Mouse (Mus musculus) testis, postnatal 10 days (tissue): Measurements from ENCODE around the gene Dnaja2.

Experiments used
- DNase-seq: peaks from one replicate; pipeline ENCODE4 v3.0.0; 2021; ENCODE audit warnings: low spot score

Dnaja2 gene

GRCm38 (mm10) chr8:85500955-85501685 lies 54.0 kb downstream of the Dnaja2 start:
- no peak for DNase-seq

- no peak for DNase-seq
These were observed 54.7 kb downstream of the Dnaja2 start for GRCm38 (mm10) chr8:85500460-85500859.

- no peak for DNase-seq
These were observed 56.6 kb downstream of the Dnaja2 start for GRCm38 (mm10) chr8:85498577-85498976.

- DNase-seq, result no peak
These were observed 58.4 kb downstream of the Dnaja2 start for GRCm38 (mm10) chr8:85496778-85497177.

GRCm38 (mm10) chr8:85496125-85496524 lies 59.0 kb downstream of the Dnaja2 start:
- DNase-seq, result no peak

GRCm38 (mm10) chr8:85492940-85493931 lies 61.9 kb downstream of the Dnaja2 start:
- peak; percentile 61 for DNase-seq

- peak; percentile 91 for DNase-seq
These were observed 62.8 kb downstream of the Dnaja2 start, which contains the start of gene Gpt2 for GRCm38 (mm10) chr8:85492125-85492875. Gene Gpt2, plus strand, starts transcription at chr8:85492576.

GRCm38 (mm10) chr8:85489546-85489945 lies 65.6 kb downstream of the Dnaja2 start:
- DNase-seq, result peak; percentile 46

- no peak for DNase-seq
These were observed 66.5 kb downstream of the Dnaja2 start for GRCm38 (mm10) chr8:85488631-85489030.

- DNase-seq, result no peak
These were observed 67.1 kb downstream of the Dnaja2 start for GRCm38 (mm10) chr8:85487906-85488620.
